Mouse (Mus musculus) embryo, embryonic 10 days (tissue): ENCODE results near the gene Itpr2.

Source experiments
- DNase-seq: peaks from one replicate; pipeline ENCODE4 v3.0.0-alpha.2; 2015; ENCODE audit warnings: low spot score

Itpr2 gene

DNA sequence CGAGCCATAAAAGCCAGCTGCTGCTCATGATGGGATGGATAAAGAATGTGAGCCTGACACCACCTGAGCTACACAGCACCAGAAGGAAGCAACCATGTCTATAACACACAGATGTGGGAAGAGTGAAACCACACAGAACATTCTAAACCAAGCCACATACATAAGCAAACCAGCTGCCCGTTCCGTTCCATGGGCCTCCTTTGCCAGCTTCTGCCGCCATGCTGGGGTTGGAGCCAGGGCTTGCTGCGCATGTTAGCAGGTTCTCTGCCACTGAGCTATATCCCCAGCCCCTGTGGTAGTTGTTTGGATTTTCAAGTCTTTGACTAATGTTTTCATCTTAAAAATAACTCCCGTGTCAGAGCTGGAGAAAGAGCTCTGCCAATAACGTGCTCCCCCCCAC lies 87.9 kb downstream of the Itpr2 start:
- DNase-seq = no peak

DNA sequence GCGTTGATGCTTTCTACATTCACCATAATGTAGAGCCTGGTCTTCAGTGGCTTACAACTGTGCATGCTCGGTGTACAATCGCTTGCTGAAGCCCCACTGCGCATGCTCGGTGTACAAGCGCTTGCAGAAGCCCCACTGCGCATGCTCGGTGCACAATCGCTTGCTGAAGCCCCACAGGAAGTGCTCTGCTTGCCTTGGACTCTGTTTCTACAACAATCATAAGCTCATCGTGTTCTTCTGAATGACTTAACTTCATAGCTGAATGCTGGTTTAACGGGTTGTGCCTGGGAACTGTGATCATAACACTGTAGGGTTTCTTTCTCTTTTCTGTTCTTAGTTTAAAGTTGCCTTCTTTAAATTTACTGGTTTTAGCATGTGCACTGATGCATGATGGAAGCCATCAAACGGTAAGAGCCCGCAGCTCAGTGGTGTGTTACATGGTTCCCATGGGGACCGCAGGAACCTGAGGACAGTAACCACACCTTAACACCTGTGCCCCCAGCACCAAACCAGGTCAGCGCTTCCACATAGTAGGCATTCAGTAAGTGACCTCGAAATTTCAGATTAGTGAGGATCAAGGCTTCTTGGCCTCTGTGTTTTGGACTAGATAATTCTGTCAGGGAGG lies 90.5 kb downstream of the Itpr2 start:
- no peak for DNase-seq

DNA sequence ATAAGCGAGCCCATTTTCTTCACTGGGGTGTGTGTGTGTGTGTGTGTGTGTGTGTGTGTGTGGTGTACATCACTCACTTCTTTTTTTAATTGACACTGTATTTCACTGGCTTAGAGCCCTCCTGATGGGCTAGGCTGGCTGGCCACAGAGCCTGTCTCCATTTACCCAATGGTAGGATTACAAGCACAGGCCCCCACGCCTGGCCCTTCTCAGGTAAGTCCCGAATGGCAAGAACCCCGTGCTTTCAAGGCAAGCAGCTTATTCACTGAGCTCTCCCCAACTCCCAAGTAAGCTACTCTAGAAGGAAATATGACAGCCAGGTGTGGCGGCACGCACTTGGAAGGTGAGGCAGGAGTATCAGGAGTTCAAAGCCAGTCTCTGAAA lies 91.6 kb downstream of the Itpr2 start:
- DNase-seq = no peak

- DNase-seq = peak; percentile 88
Observed at GRCm38 (mm10) chr6:146409692-146410426, 92.2 kb downstream of the Itpr2 start.

DNA sequence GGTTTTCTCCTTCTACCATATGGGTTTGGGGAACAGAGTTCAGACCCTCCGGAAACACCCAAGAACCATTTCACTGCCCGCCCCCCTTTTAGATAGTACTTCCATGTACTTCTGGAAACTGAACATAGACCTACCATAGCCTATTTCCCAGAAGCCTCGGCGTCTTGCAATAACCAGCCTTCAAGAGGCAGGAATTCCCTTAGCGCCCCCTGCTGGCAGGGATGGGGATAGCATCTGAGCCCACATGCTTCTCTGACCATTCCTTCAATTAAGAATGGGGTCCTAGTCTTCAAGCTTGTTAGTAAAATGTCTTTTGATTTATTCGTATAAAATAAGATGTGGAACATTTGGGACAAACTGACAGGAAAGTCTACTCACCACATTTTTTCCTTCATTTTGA lies 96.6 kb downstream of the Itpr2 start:
- peak; percentile 74 for DNase-seq

GRCm38 (mm10) chr6:146404876-146405275 lies 97.1 kb downstream of the Itpr2 start:
- no peak for DNase-seq

GRCm38 (mm10) chr6:146404156-146404555 lies 97.9 kb downstream of the Itpr2 start:
- DNase-seq = no peak

DNA sequence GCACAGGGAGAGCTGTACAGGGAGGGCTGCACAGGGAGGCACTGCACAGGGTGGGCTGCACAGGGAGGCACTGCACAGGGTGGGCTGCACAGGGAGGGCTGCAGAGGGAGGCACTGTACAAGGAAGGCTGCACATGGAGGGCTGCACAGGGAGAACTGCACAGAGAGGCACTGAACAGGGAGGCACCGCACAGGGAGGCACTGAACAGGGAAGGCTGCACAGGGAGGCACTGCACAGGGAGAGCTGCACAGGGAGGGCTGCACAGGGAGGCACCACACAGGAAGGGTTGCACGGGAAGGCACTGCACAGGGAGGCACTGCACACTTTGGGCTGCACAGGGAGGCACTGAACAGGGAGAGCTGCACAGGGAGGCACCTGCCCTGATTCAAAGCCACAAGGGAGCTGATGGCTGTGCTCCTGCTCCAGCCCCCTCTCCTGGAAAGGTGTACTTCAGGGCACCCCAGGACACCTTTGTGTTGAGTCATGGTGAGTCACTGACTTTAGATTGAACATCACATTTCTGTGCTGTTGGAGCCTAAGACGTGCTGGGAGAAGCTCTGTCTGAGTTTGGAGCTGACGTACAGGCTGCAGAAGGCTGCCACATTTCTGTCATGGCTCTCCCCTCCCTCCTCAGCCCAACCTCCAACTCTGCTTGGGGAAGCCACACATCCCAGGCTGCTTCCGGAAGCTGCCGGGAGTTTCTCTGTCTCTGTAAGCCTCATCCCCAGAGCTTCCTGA lies 98.9 kb downstream of the Itpr2 start:
- DNase-seq = no peak

- no peak for DNase-seq
Observed at GRCm38 (mm10) chr6:146397803-146398202, 104.2 kb downstream of the Itpr2 start.

DNA sequence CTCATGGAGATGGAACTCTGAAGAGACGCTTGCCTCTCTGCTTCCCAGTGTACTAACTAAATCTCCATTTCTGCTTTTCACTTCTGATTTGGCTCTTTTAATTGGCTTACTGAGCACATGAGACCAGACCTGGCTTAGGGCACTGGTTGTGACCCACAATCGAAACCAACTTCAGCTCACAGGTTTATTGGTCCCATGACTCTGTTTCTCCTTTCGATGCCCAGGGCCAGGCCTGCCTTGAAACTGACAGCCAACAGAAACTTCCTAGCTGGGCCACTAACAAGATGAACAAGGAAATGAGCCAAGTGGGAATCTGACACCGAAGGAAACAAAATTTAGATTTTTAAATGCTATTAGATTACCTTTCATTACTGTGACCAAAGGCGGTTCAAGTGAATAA lies 105.8 kb downstream of the Itpr2 start:
- DNase-seq = no peak

DNA sequence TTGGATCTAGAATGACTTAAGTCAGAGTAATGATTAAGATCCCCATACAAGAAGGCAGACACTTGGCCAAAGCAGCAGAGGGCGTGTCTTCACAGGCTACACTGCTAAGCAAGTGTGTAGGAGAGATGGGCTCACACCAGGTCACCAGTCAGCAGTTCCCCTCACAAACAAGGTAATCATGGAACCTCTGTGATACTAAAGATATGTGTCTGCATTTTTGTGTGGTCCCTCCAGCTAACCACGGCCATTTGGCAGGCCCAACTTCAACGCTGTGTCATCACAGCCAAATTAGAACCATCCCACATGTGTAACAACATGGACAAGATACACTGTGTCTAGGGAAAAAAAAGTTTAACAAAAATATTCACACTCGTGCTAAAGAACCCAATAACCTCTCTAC lies 106.4 kb downstream of the Itpr2 start:
- DNase-seq = no peak

GRCm38 (mm10) chr6:146392188-146392587 lies 109.8 kb downstream of the Itpr2 start:
- DNase-seq = no peak

DNA sequence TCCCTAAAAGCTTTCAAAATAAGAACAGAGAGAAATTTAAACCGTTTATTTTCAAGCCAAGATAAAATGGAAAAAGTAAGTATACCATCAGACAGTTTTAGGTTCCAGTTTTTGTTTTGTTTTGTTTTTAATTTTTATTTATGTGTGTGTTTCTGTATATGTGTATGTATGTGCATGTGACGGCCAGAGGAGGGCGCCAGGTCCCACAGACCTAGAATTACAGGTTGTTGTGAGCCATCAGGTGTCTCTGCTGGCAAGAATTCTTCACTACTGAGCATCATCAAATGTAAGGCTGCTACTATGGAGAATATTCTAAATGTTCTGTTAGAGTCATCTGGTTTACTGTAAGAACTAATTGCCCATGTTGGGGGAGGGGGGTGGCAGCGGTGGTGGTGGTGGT lies 111.9 kb downstream of the Itpr2 start:
- no peak for DNase-seq

- DNase-seq = no peak
Observed at GRCm38 (mm10) chr6:146388010-146388409, 114.0 kb downstream of the Itpr2 start.

- peak; percentile 15 for DNase-seq
Observed at GRCm38 (mm10) chr6:146387039-146387713, 114.8 kb downstream of the Itpr2 start.

DNA sequence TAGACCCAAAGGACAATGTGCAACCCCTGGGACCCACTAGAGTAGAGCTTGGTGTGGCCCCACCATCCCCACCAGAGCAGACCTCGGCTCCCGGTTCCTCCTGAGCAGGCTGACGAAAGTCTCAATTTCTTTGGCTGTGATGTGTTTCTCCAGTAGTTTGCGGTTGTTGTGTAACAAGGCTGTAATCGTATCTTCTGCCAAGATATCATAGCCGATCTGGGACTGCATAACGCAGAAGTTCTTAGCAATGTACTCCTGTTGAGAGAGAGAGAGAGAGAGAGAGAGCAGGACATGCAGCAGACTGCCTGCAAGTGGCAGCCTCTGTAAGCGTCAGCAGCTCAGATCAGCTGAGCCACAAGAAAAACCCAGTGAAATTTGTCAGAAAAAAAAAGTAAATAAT lies 122.8 kb downstream of the Itpr2 start:
- DNase-seq = no peak

- DNase-seq = no peak
Observed at GRCm38 (mm10) chr6:146371511-146371910, 130.5 kb downstream of the Itpr2 start.

- no peak for DNase-seq
Observed at GRCm38 (mm10) chr6:146366180-146366579, 135.8 kb downstream of the Itpr2 start.

- DNase-seq = no peak
Observed at GRCm38 (mm10) chr6:146357911-146358310, 144.1 kb downstream of the Itpr2 start.

- DNase-seq = no peak
Observed at GRCm38 (mm10) chr6:146352258-146352805, 149.7 kb downstream of the Itpr2 start.

DNA sequence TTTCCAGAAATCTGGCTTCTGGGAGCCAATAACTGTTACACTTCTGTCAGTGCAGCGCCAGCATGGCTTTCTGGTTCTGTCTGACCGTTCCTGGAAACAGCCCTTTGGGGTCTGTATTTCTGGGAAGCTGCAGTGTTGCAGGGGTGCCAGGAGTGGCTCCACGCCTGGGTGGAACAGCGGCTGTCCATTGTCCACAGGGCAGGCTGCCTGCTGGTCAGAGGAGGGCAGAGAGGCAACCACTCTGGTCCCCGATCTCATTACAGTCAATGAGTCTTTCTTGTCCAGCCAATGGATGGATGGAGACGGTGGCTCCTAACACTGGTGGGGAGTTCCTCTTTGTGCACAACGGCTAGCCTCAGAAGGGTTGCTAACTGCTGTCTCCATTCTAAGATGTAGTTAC lies 150.2 kb downstream of the Itpr2 start:
- DNase-seq = no peak

DNA sequence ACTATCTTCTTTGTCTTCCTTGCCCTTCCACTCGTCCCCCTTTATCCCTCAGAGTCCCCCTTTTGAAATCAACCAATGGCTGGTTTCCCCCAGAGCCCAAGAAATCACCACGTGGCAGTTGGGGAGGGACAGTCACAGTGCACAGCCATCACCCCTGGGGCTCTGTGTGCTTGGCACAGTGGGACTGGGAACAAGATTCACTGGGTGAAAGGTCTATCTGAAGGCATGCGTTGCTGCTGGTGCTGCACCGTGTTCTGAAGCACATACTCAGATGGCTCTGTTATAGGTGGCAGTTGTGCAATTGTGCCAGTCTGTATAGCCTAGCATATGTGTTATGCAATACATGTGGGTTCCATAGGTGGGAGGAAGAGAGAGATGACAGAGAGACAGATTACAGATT lies 154.5 kb downstream of the Itpr2 start:
- DNase-seq = no peak
